Mouse (Mus musculus): Measurements from ENCODE around the gene Gng7.
A peak's percentile ranks its signal among the peaks of the same experiment; 100 is the strongest.
"Not testable (repeated sequence)": the region's sequence is repeated elsewhere in the genome, so short reads cannot be mapped to it uniquely, and the experiment has no call there.

Gene Gng7

GRCm38 (mm10) chr10:81014393-81015384, at the start of gene Gng7:
Gene Gng7 (minus strand): TSS chr10:81014945.
- peak; percentile 96 for DNase-seq (ENCODE audit: low read depth)

- not testable (repeated sequence) for DNase-seq (ENCODE audit: low read depth)
These were observed 49.8 kb upstream of the Gng7 start for GRCm38 (mm10) chr10:81064519-81064918.

DNA sequence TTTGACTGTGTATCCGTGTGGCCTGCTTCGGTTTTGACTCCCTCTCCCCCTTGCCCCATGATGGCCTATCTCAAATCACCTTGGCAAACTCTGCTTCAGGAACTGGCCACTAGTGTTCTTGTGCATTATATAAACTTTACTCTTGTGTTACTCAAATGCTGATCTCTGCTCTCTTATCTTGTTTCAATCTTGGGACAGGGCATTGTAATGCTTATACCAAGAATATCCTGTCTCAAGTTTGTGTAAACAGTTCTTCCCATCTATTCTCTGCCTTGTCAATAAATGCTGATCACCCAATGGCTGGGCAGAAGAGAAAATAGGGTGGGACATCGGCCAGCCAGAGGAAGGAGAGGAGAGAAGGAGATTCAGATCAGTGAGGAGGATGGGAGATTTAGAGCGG, 48.0 kb upstream of the Gng7 start:
- DNase-seq (ENCODE audit: low read depth): no peak

DNA sequence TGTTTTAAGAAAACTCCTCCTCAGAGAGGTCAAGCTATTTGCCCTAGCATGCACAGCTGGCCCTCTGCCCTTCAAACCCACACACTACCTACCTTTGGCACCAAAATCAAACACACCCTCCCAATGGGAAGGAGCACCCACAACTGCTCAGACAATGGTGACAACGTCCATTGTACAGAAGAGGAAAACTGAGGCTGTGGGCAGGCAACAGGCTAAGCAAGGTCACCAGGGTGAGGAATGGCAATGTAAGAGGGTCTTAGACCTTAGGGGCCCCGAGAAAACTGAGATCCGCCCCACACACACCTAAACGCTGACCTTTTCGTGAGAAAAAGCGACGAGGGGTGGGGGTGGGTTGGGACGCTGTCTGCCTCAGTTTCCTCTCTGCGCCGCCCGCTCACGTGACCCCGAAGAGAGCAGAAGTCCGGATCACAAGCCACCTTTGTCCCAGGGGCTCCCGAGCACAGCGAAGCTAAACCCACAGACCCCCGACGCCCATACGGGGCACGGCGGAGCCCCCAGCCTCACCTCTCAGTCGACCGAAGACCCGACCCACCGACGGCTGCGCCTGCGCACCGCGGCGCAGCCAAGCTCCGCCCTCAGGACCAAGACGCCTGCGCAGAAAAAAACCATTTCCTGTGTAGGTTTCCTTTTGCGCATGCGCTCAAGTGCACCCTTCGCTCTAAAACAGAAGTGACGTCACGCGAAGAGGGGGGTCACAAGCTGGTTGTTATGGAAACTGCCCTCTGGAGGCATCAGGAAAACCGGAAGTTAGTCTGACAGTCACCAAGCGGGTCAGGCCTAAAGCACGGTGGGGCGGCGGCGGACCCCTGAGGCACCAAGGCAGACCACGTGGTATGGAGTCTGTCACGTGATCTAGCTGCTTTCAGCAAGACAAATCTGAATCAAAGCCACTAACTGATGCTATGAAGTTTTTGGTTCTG, 45.1 kb upstream of the Gng7 start, which contains the start of gene Sgta:
TSS of gene Sgta (minus strand) at position 579 of the 941 bp plus-strand sequence.
- DNase-seq (ENCODE audit: low read depth): peak; percentile 99

- DNase-seq (ENCODE audit: low read depth): no peak
These were observed 44.2 kb upstream of the Gng7 start for GRCm38 (mm10) chr10:81058896-81059295.

DNA sequence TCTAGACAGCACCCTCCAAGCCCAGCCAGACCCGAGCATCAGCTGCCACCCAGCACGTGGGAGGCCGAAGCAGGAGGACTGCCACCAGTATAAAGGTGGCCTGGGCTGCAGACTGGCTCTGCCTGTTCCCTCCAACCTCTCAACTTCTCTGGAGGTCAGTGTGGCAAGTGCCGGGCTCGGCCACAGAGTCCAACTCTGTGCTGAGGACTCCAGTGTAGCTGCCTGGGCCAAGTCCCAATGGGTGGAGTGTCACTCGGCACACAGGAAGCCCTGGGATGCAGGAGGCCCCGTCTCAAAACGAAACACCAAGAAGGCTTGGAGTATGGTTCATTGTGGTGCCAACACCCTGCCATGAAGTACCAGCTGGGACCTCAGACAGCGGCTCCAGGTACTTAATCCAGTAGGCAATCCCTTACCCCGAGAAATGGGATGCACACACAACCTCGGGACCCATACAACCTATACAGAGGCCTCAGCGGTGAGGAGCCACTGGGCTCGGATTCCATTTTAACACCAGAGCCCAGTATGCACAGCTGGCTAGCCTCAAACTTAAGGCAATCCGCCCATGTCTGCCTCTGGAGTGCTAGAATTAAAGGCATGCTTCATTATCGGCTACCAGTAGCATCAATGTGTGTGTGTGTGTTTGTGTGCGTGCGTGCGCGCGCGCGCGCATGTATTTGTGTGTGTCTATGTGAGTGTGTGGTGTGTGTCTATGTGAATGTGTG, 42.8 kb upstream of the Gng7 start:
- DNase-seq (ENCODE audit: low read depth): no peak

DNA sequence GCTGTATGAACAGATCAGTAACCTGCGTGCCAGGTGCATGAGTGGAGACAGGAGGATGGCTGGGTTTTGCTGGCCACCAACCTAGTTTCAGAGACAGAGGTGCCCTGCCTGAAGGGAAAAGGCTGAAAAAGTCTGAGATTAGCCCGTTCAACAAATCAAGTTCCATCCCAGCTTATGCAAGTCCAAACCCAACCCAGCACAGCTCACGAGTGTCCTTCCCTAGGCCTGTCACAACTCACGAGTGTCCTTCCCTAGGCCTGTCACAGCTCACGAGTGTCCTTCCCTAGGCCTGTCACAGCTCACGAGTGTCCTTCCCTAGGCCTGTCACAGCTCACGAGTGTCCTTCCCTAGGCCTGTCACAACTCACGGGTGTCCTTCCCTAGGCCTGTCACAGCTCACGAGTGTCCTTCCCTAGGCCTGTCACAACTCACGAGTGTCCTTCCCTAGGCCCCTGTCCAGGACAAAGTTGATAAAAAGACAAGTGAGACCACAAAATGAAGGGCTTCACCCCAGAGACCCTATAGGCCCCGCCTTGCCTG, 41.1 kb upstream of the Gng7 start:
- not testable (repeated sequence) for DNase-seq (ENCODE audit: low read depth)

DNA sequence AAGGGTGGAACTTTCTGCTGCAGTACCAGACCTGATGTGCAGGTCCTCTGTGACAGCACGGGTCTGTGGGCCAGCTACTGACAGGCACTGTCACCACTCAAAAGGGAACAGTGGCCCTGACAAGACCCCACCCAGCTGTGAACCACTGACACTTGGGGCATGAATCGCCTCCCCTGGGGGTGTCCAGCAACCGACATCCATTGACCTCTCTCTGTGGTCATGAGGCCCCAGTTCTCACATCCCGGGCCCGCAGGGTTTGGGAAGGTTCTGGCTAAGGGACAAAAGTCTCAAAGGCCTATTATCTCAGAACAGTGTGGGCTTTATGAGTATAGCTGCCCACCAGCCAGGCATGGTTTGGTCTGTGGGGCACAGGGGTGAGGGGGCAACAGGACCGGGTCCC, 40.4 kb upstream of the Gng7 start:
- DNase-seq (ENCODE audit: low read depth): no peak

- no peak for DNase-seq (ENCODE audit: low read depth)
These were observed 37.8 kb upstream of the Gng7 start for GRCm38 (mm10) chr10:81052577-81052976.

GRCm38 (mm10) chr10:81051133-81051532, 36.4 kb upstream of the Gng7 start:
- no peak for DNase-seq (ENCODE audit: low read depth)

GRCm38 (mm10) chr10:81050645-81051044, 35.9 kb upstream of the Gng7 start:
- DNase-seq (ENCODE audit: low read depth): no peak

GRCm38 (mm10) chr10:81045246-81045645, 30.5 kb upstream of the Gng7 start:
- not testable (repeated sequence) for DNase-seq (ENCODE audit: low read depth)

DNA sequence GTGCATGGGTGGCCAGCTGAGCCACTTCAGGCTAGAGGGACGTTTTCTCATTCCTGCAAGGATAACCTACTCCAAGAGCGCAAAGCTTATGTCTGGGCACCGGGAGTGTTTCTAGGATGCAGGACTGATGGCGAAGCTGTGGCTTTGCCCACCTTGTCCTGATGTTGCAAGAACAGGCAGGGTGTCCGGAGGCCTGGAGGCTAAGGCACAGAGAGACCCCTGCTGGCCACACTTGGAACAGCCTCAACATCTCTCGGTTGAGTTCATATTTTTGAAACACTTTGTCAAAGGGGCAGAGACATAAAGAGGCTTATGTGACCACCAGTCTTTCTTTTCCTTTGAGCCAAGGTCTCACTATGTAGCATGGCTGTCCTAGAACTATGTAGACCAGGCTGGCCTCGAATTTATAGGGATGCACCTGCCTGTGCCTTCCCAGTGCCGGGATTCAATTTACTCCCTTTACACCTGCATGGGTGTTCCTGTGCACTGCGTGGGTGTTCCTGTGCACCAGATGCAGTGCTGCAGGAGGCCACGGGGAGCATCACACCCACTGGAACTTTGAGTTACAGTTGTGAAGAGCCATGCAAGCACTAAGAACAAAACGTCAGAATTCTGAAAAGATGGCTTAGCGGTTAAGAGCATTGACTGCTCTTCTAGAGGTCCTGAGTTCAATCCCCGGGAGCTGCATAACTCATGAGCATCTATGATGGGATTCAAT, 26.9 kb upstream of the Gng7 start:
- peak; percentile 71 for DNase-seq (ENCODE audit: low read depth)

DNA sequence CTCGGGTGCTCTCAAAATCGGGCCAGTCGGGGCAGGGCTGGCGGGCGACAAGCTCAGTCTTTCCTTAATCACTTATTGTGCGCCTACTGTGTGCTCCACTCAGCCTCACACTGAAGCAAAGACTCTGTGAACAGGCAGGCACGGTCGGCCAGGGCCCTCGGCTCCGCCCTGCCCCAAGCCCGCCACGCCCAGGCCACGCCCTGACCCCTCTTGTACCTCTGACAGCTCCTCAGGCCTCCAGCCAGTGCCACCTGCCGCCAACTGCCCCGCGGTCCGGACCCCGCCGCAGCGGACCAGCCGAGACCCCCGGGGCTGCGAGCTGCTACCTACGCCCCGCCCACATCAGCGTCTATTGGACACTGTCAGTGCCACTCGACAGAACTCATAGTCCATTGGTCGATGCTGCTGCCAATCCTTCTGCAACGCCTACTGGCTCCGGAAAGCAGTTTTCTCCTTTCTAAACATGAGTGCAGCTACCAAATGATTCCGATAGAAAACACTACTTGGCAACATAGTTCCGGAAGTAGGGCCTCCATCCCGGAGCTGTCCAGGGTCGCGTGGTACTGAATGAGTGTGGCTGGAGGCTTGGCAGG, 22.3 kb upstream of the Gng7 start, which contains the start of gene Slc39a3:
TSS of gene Slc39a3 (minus strand) at position 439 of the 593 bp plus-strand sequence.
- DNase-seq (ENCODE audit: low read depth): peak; percentile 99

DNA sequence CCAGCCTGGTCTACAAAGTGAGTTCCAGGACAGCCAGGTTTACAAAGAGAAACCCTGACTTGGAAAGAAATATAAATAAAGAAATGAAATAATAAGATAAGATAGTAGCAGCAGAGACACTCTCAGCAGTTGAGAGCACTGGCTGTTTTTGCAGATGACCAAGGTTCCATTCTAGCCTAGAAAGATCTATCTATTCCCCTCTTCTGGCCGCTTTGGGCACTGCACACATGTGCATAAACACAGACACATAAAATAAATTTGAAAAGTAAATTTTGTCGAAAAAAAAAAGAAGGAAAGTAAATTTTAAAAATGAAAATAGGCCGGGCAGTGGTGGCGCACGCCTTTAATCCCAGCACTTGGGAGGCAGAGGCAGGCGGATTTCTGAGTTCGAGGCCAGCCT, 21.5 kb upstream of the Gng7 start:
- peak; percentile 49 for DNase-seq (ENCODE audit: low read depth)

DNA sequence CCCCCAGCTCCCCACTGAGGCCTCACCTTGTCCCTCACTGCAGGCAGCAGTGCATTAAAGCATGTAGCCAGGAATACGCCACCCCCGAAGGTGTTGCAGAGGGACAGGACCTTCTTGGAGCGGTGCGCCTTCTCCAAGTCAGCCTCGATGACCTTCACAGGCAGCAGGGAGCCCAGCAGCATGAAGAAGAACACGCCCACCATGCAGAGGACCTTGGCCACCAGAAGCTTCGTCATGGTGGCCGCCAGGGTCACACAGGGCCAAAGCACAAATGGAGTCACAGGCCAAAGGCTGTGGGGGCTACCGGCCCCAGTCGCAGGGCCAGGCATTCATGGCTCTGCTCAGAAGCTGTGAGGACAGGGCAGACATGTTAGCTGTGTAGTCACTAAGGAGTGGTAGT, 18.8 kb upstream of the Gng7 start:
- no peak for DNase-seq (ENCODE audit: low read depth)

- no peak for DNase-seq (ENCODE audit: low read depth)
These were observed 14.3 kb upstream of the Gng7 start for GRCm38 (mm10) chr10:81029031-81029430.

- DNase-seq (ENCODE audit: low read depth): no peak
These were observed 13.5 kb upstream of the Gng7 start for GRCm38 (mm10) chr10:81028219-81028618.

DNA sequence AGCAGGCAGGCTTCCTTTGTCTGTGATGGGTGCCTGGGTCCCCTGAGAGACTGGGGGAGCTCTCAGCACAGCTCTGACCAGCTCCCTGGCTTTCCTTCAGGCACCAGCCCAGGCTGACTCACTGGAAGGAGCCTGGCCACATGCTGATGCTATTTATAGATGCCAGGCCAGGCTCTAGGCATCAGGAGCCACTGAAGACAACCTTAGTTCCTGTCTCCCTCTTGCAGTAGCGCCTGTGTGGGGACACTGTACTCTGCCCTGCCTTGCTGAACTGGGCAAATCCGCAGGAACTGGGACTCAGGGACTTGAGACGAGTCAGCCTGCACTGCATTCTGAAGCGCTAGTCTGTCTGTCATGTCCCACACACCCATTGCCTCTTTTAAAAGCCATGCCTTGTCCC, 12.6 kb upstream of the Gng7 start:
- DNase-seq (ENCODE audit: low read depth): no peak

GRCm38 (mm10) chr10:81026857-81027256, 12.1 kb upstream of the Gng7 start:
- no peak for DNase-seq (ENCODE audit: low read depth)
